ENCODE assay signal across 29 mouse cellular contexts in genomic region chr17:83594526-83594925, GRCm38 (mm10). TPM values are rescaled to one million over a fixed set of nuclear protein-coding genes. Genes with fewer than 3 reads are reported as not detected.
DNase-seq lines count a peak whose midpoint lies in the region; ATAC-seq lines count a peak whose summit lies in the region.
"Had no signal": no experiment of that assay in that cellular context is flagged by ENCODE, and none has a peak within 500 bp of the region (broad histone marks: within the 10 kb centered on the region; RNA-seq: fewer than 3 reads in every experiment).

No protein-coding gene starts in this region.

- H3K4me2 ChIP-seq in kidney, embryonic 14.5 days (replicated peaks; ENCODE audit: low read depth, low read length): no peak overlapping the region
- no peak overlapping the region for H3K4me2 ChIP-seq in liver, embryonic 12.5 days
- no peak overlapping the region for H3K4me2 ChIP-seq in embryonic facial prominence, embryonic 15.5 days (replicated peaks)
- no peak overlapping the region for H3K4me2 ChIP-seq in forebrain, embryonic 15.5 days (replicated peaks)
- H3K4me2 ChIP-seq: embryonic facial prominence, embryonic 13.5 days; heart, embryonic 13.5 days; hindbrain, embryonic 12.5 days; hindbrain, embryonic 15.5 days had no signal

- H3K27me3 ChIP-seq in kidney, embryonic 14.5 days (ENCODE audit: control insufficient read depth, insufficient read depth, low read length): no peaks in the 10 kb centered on the region
- no peaks in the 10 kb centered on the region for H3K27me3 ChIP-seq in liver, embryonic 12.5 days (replicated peaks)
- H3K27me3 ChIP-seq in embryonic facial prominence, embryonic 10.5 days (replicated peaks; ENCODE audit: low read depth, poor library complexity, severe bottlenecking): no peaks in the 10 kb centered on the region
- no peaks in the 10 kb centered on the region for H3K27me3 ChIP-seq in embryonic facial prominence, embryonic 15.5 days
- no peaks in the 10 kb centered on the region for H3K27me3 ChIP-seq in forebrain, embryonic 15.5 days
- H3K27me3 ChIP-seq: embryonic facial prominence, embryonic 13.5 days; heart, embryonic 13.5 days; hindbrain, embryonic 12.5 days; hindbrain, embryonic 15.5 days had no signal

- no peaks in the 10 kb centered on the region for H3K9me3 ChIP-seq in kidney, embryonic 14.5 days (ENCODE audit: control insufficient read depth, low read length)
- H3K9me3 ChIP-seq in liver, embryonic 12.5 days (replicated peaks): no peaks in the 10 kb centered on the region
- H3K9me3 ChIP-seq in embryonic facial prominence, embryonic 10.5 days: no peaks in the 10 kb centered on the region
- no peaks in the 10 kb centered on the region for H3K9me3 ChIP-seq in embryonic facial prominence, embryonic 15.5 days (replicated peaks)
- no peaks in the 10 kb centered on the region for H3K9me3 ChIP-seq in forebrain, embryonic 15.5 days
- H3K9me3 ChIP-seq: embryonic facial prominence, embryonic 13.5 days; heart, embryonic 10.5 days; heart, embryonic 13.5 days; hindbrain, embryonic 12.5 days; hindbrain, embryonic 15.5 days had no signal

- H3K4me3 ChIP-seq in kidney, embryonic 14.5 days (ENCODE audit: low read length): no peak overlapping the region
- no peak overlapping the region for H3K4me3 ChIP-seq in liver, embryonic 12.5 days
- no peak overlapping the region for H3K4me3 ChIP-seq in embryonic facial prominence, embryonic 10.5 days
- H3K4me3 ChIP-seq in embryonic facial prominence, embryonic 15.5 days (replicated peaks): no peak overlapping the region
- no peak overlapping the region for H3K4me3 ChIP-seq in forebrain, embryonic 15.5 days
- H3K4me3 ChIP-seq: embryonic facial prominence, embryonic 13.5 days; heart, adult 2 months; heart, embryonic 10.5 days; heart, embryonic 13.5 days; hindbrain, embryonic 12.5 days; hindbrain, embryonic 15.5 days had no signal

- H3K9ac ChIP-seq in kidney, embryonic 14.5 days (ENCODE audit: low read depth, low read length): no peak overlapping the region
- H3K9ac ChIP-seq in liver, embryonic 12.5 days: no peak overlapping the region
- no peak overlapping the region for H3K9ac ChIP-seq in embryonic facial prominence, embryonic 15.5 days
- H3K9ac ChIP-seq in forebrain, embryonic 15.5 days (replicated peaks): no peak overlapping the region
- H3K9ac ChIP-seq: embryonic facial prominence, embryonic 13.5 days; heart, embryonic 13.5 days; hindbrain, embryonic 12.5 days; hindbrain, embryonic 15.5 days had no signal

- H3K36me3 ChIP-seq in kidney, embryonic 14.5 days (ENCODE audit: control insufficient read depth, insufficient read depth, low read length): no peaks in the 10 kb centered on the region
- H3K36me3 ChIP-seq in liver, embryonic 12.5 days: no peaks in the 10 kb centered on the region
- no peaks in the 10 kb centered on the region for H3K36me3 ChIP-seq in embryonic facial prominence, embryonic 10.5 days (replicated peaks)
- H3K36me3 ChIP-seq in embryonic facial prominence, embryonic 15.5 days: no peaks in the 10 kb centered on the region
- H3K36me3 ChIP-seq in forebrain, embryonic 15.5 days: no peaks in the 10 kb centered on the region
- H3K36me3 ChIP-seq: embryonic facial prominence, embryonic 13.5 days; heart, embryonic 10.5 days; heart, embryonic 13.5 days; hindbrain, embryonic 12.5 days; hindbrain, embryonic 15.5 days had no signal

- no peak overlapping the region for H3K27ac ChIP-seq in kidney, embryonic 14.5 days (ENCODE audit: low read depth, low read length)
- H3K27ac ChIP-seq in liver, embryonic 12.5 days: no peak overlapping the region
- no peak overlapping the region for H3K27ac ChIP-seq in embryonic facial prominence, embryonic 10.5 days (replicated peaks)
- no peak overlapping the region for H3K27ac ChIP-seq in embryonic facial prominence, embryonic 15.5 days (replicated peaks)
- H3K27ac ChIP-seq in forebrain, embryonic 15.5 days (replicated peaks): no peak overlapping the region
- H3K27ac ChIP-seq: embryonic facial prominence, embryonic 13.5 days; heart, adult 2 months; heart, embryonic 10.5 days; heart, embryonic 13.5 days; hindbrain, embryonic 12.5 days; hindbrain, embryonic 15.5 days had no signal

- no peak for DNase-seq in kidney, postnatal 4 days
- no peak for DNase-seq in liver
- peak; percentile 31 for DNase-seq in embryonic facial prominence, embryonic 10.5 days (ENCODE audit: low spot score)
- DNase-seq in left cerebral cortex, adult 8-10 months (ENCODE audit: low spot score in 2 of 2): no peak
- DNase-seq: adrenal gland, adult 8-10 months; adrenal gland, postnatal 25 days; cerebellum, adult 11-12 months; cerebellum, adult 8-10 months; cerebellum, postnatal 10 days; cerebellum, postnatal 36 days; gastrocnemius, postnatal 25 days; heart, adult 2 months; heart, postnatal 14 days had no signal

- 74% methylated on average over 8 of the region's 8 CpGs for WGBS in kidney, embryonic 14.5 days
- 68% methylated on average over 8 of the region's 8 CpGs for WGBS in liver, embryonic 12.5 days (ENCODE audit: insufficient replicate concordance)
- WGBS in embryonic facial prominence, embryonic 10.5 days: 75% methylated on average over 8 of the region's 8 CpGs
- 57% methylated on average over 8 of the region's 8 CpGs for WGBS in embryonic facial prominence, embryonic 15.5 days
- WGBS in forebrain, embryonic 15.5 days: 82% methylated on average over 8 of the region's 8 CpGs

- H3K4me1 ChIP-seq in kidney, embryonic 14.5 days (ENCODE audit: control insufficient read depth, insufficient read depth, low read length): peaks cover 3% of the 10 kb centered on the region; the same call in 1 of the 2 replicates
- H3K4me1 ChIP-seq in liver, embryonic 12.5 days: no peaks in the 10 kb centered on the region
- H3K4me1 ChIP-seq in embryonic facial prominence, embryonic 10.5 days: peaks cover 8% of the 10 kb centered on the region; the same call in 1 of the 2 replicates
- H3K4me1 ChIP-seq in embryonic facial prominence, embryonic 15.5 days: no peaks in the 10 kb centered on the region
- H3K4me1 ChIP-seq in forebrain, embryonic 15.5 days: no peaks in the 10 kb centered on the region
- H3K4me1 ChIP-seq: heart, embryonic 10.5 days; heart, embryonic 13.5 days; hindbrain, embryonic 12.5 days; hindbrain, embryonic 15.5 days had no signal

- peak; percentile 60; the same call in 1 of the 2 replicates for ATAC-seq in kidney, embryonic 14.5 days (ENCODE audit: low FRiP score, low TSS enrichment)
- ATAC-seq in liver, embryonic 12.5 days: peak; percentile 44; the same call in 1 of the 2 replicates
- ATAC-seq in embryonic facial prominence, embryonic 15.5 days (ENCODE audit: insufficient number of reproducible peaks, low FRiP score, low TSS enrichment, low read depth): peak; percentile 39; the same call in 1 of the 2 replicates
- no peak for ATAC-seq in forebrain, embryonic 15.5 days (replicated peaks)
- ATAC-seq: CD4-positive, CD25-positive, alpha-beta regulatory T cell, adult 4 months; forebrain, embryonic 14.5 days had no signal

RNA-seq across cellular contexts. Expression of gene Kcng3, which starts 37.2 kb away (rescaled TPM):
- not detected in 2 replicates for polyA plus RNA-seq in kidney, embryonic 14.5 days (2014; fragmentation: Nextera tagmentation; extraction: Ambion mirVana)
- 0.06 and 0.17 TPM in 2 replicates for polyA plus RNA-seq in liver, embryonic 12.5 days (2016; fragmentation: Nextera tagmentation; extraction: Ambion mirVana)
- not detected in 2 replicates for polyA plus RNA-seq in embryonic facial prominence, embryonic 10.5 days (2016; fragmentation: Nextera tagmentation; extraction: Ambion mirVana)
- 0.05 TPM in 1 of 2 replicates, not detected in the other for polyA plus RNA-seq in embryonic facial prominence, embryonic 15.5 days (2015; fragmentation: Nextera tagmentation; extraction: Ambion mirVana)
- total RNA-seq in left cerebral cortex, adult 8-10 months (2022): 10 to 100 TPM; 11.2 to 13.0 (median 11.9) TPM
- polyA plus RNA-seq in forebrain, embryonic 15.5 days (2015; fragmentation: Nextera tagmentation; extraction: Ambion mirVana): 0.06 TPM in 1 of 2 replicates, not detected in the other
- total RNA-seq: gastrocnemius, postnatal 25 days; heart, adult 2 months; heart, postnatal 14 days; hematopoietic stem cell, adult 5-6 weeks; MEL had no signal
- polyA plus RNA-seq: C2C12; embryonic facial prominence, embryonic 13.5 days; forebrain, embryonic 11.5 days; forebrain, embryonic 14.5 days; heart, embryonic 10.5 days; heart, embryonic 13.5 days; heart, embryonic 16.5 days had no signal
